Mouse (Mus musculus) right cerebral cortex, postnatal 36 days (tissue): ENCODE data around the gene Trh.

Source experiments
- DNase-seq, 2 experiments: peaks; one replicate each; pipeline ENCODE4 v3.0.0; 2022; ENCODE audit warnings: low spot score in 2 of 2, mixed read lengths in 1 of 2

Trh gene

GRCm38 (mm10) chr6:92222021-92222420 lies 22.4 kb downstream of the Trh start:
- DNase-seq, result no peak

- no peak for DNase-seq
These were observed 22.8 kb downstream of the Trh start for GRCm38 (mm10) chr6:92221604-92222003.

GRCm38 (mm10) chr6:92219445-92219844 lies 25.0 kb downstream of the Trh start:
- DNase-seq, result peak; percentile 26 to 33

GRCm38 (mm10) chr6:92214773-92215449 lies 29.5 kb downstream of the Trh start, which contains the start of gene Rbsn:
Rbsn (minus strand) TSS chr6:92214925.
- peak; percentile 91 to 93 for DNase-seq

- DNase-seq, result no peak
These were observed 30.2 kb downstream of the Trh start for GRCm38 (mm10) chr6:92214055-92214772.

- no peak for DNase-seq
These were observed 45.0 kb downstream of the Trh start for GRCm38 (mm10) chr6:92199414-92199813.
